Mouse (Mus musculus) stomach, embryonic 15.5 days (tissue): Measurements from ENCODE around the gene Zfp618. TPM values are rescaled to one million over a fixed set of nuclear protein-coding genes. Genes with fewer than 3 reads are reported as not detected.
A peak's percentile ranks its signal among the peaks of the same experiment; 100 is the strongest.

Experiments used
- ATAC-seq: fragments of 200-750 bp; cut with Nextera tagmentation; 2 replicates; pipeline ENCODE4 v1.8.0; 2017; ENCODE audit warnings: low read depth, moderate number of reproducible peaks, moderate TSS enrichment; ENCODE audit not compliant: insufficient read depth, low FRiP score
- H3K27ac ChIP-seq: fragments of 300-500 bp; sonication (generic); 2 replicates; pipeline ENCODE4 v1.5.1; 2015; ENCODE audit warnings: mild to moderate bottlenecking, inconsistent platforms
- H3K27me3 ChIP-seq: fragments of 300-500 bp; sonication (generic); replicated peaks from 2 replicates; pipeline ENCODE4 v1.6.1; 2015; ENCODE audit warnings: inconsistent platforms
- H3K36me3 ChIP-seq: fragments of 300-500 bp; sonication (generic); 2 replicates; pipeline ENCODE4 v1.6.1; 2015; ENCODE audit warnings: inconsistent platforms
- H3K4me1 ChIP-seq: fragments of 300-500 bp; sonication (generic); 2 replicates; pipeline ENCODE4 v1.6.1; 2015; ENCODE audit warnings: inconsistent platforms
- H3K4me2 ChIP-seq: fragments of 300-500 bp; sonication (generic); 2 replicates; pipeline ENCODE4 v1.6.1; 2015; ENCODE audit warnings: mild to moderate bottlenecking, inconsistent platforms
- H3K4me3 ChIP-seq: fragments of 300-500 bp; sonication (generic); replicated peaks from 2 replicates; pipeline ENCODE4 v1.5.1; 2015; ENCODE audit warnings: inconsistent platforms
- H3K9ac ChIP-seq: fragments of 300-500 bp; sonication (generic); 2 replicates; pipeline ENCODE4 v1.6.1; 2015; ENCODE audit warnings: inconsistent platforms
- H3K9me3 ChIP-seq: fragments of 300-500 bp; sonication (generic); 2 replicates; pipeline ENCODE4 v1.6.1; 2016; ENCODE audit warnings: inconsistent platforms
- WGBS: fragments of 180-500 bp; shearing (Covaris S2); methylation state at CpG from one replicate; pipeline ENCODE4 v1.1.7; 2015; 5-methylcytosine and 5-hydroxymethylcytosine counted together
- polyA plus RNA-seq: library from polyadenylated mRNA; unstranded; fragments of >200 nt; fragmentation: Nextera tagmentation; extraction: Ambion mirVana; gene quantifications from 2 replicates; pipeline ENCODE4 v1.2.1, GENCODE M21; 2015

Zfp618 gene
- polyA plus RNA-seq, 1 experiment from 2014 or later: 17.0 TPM

DNA sequence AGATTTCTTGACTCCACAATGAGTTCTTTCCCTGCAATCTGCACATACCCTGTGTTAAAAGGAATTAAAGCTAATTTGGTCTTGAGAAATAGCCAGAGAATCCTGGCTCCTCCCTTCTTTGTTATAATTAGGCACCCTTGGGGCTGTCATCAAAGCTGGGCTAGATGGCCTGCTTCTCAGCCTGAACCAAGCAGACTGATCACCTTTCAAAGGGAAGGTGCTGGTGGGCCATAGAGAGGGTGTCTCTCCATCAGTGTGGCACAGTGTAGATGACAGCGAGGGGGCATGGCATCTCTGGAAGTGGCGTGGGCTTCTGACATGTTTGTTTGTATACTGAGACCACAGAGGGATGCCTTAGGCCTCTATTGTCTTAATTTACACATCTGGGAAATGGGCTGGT lies 9.5 kb downstream of the Zfp618 start:
- Histone ChIP-seq H3K9ac (no peak overlapping the region), H3K27me3 (no peaks in the 10 kb centered on the region), H3K27ac (no peak overlapping the region), H3K9me3 (no peaks in the 10 kb centered on the region), H3K4me2 (no peak overlapping the region), H3K4me3 (no peak overlapping the region), H3K36me3 (no peaks in the 10 kb centered on the region), H3K4me1 (peaks cover 30% of the 10 kb centered on the region)
- WGBS: 83% methylated on average over 2 of the region's 2 CpGs
- ATAC-seq: no peak

DNA sequence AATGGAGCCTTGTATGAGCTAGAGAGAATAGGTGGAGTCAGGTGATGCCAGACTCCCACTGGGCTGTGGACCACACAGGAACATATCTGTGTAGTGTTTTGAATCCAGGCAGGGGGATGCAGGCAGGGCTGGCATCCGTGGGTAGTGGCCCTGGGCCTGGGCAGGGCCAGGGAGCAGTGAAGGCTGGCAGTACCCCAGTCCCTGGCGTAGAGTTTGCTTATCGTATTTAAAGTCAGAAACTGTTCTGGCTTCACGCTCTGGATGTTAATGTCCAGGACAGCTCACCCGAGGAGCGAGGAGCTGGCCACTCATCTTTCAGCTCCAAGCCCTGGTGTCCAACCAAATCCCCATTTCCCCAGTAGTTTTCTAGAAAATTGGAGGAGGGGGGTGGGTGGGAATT lies 10.2 kb downstream of the Zfp618 start:
- Histone ChIP-seq H3K27me3 (no peaks in the 10 kb centered on the region), H3K4me3 (no peak overlapping the region), H3K4me2 (no peak overlapping the region), H3K36me3 (no peaks in the 10 kb centered on the region), H3K4me1 (peaks cover 25% of the 10 kb centered on the region), H3K27ac (no peak overlapping the region), H3K9me3 (no peaks in the 10 kb centered on the region), H3K9ac (no peak overlapping the region)
- WGBS: 64% methylated on average over 6 of the region's 6 CpGs
- ATAC-seq: no peak

DNA sequence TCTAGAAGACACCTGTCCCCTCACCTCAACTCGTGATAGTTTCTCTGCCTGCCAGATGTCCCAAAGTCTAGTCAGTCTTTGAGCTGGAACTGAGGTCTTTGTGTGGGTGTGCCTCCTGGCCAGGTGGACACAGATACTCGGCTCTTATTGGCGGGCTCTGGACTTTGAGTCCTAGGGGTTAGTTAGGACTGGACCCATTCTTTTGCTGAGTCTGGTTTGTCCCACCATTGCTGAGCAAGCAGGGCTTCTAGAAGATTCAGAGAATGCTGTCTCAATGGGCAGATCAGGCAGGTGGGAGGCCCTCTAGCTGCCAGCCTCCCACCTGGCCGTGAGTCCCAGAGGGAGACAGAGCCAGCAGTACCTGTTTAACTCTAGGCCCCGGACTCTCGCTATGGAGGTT lies 12.1 kb downstream of the Zfp618 start:
- Histone ChIP-seq H3K4me2 (no peak overlapping the region), H3K4me3 (no peak overlapping the region), H3K9me3 (no peaks in the 10 kb centered on the region), H3K27ac (no peak overlapping the region), H3K9ac (no peak overlapping the region), H3K4me1 (peaks cover 22% of the 10 kb centered on the region), H3K27me3 (no peaks in the 10 kb centered on the region), H3K36me3 (no peaks in the 10 kb centered on the region)
- 69% methylated on average over 6 of the region's 6 CpGs for WGBS
- no peak for ATAC-seq

DNA sequence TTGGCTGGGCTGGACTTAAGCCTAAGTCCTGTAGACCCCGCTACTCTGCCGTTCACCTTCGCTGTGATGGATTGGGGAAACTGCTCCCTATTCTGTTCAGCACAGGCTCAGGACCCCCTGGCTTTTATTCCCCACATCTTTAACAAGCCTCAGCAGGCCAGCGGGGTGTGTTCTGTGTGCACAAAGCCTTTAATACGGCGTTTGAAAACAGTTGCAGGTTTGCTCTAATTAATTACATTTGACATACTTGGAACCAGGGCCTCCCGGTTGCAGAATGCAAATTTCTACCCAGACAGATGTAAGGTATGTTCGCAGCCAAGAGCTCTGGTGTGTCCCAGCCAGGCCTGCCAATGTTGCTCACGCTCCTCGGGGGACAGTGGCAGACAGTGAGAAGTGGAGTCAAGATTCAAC lies 13.1 kb downstream of the Zfp618 start:
- Histone ChIP-seq H3K27ac (peak overlapping the region; percentile 54; the same call in 1 of the 2 replicates), H3K9ac (no peak overlapping the region), H3K4me3 (no peak overlapping the region), H3K27me3 (no peaks in the 10 kb centered on the region), H3K4me2 (no peak overlapping the region), H3K4me1 (peaks cover 18% of the 10 kb centered on the region), H3K36me3 (no peaks in the 10 kb centered on the region), H3K9me3 (no peaks in the 10 kb centered on the region)
- WGBS: 41% methylated on average over 10 of the region's 10 CpGs
- no peak for ATAC-seq

DNA sequence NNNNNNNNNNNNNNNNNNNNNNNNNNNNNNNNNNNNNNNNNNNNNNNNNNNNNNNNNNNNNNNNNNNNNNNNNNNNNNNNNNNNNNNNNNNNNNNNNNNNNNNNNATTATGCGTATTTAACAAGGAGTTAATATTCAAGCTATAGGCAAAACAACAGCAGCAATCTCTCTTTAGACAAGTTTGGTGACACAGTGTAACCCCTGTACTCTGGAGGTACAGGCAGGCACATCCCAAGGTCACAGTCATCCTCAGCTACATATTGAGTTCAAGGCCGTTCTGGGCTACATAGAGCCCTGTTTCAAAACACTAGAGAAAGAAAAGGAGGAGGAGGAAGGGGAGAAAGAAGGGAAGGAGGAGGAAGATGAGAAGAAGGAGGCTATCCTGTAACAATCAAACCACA lies 16.2 kb downstream of the Zfp618 start:
- no peak overlapping the region for H3K4me3 ChIP-seq
- H3K27ac ChIP-seq: no peak overlapping the region
- no peak for ATAC-seq
- no peak overlapping the region for H3K4me2 ChIP-seq
- peaks cover 18% of the 10 kb centered on the region for H3K4me1 ChIP-seq
- H3K9me3 ChIP-seq: no peaks in the 10 kb centered on the region
- H3K36me3 ChIP-seq: no peaks in the 10 kb centered on the region
- H3K27me3 ChIP-seq: no peaks in the 10 kb centered on the region
- H3K9ac ChIP-seq: no peak overlapping the region
- 80% methylated on average over 2 of the region's 2 CpGs for WGBS

DNA sequence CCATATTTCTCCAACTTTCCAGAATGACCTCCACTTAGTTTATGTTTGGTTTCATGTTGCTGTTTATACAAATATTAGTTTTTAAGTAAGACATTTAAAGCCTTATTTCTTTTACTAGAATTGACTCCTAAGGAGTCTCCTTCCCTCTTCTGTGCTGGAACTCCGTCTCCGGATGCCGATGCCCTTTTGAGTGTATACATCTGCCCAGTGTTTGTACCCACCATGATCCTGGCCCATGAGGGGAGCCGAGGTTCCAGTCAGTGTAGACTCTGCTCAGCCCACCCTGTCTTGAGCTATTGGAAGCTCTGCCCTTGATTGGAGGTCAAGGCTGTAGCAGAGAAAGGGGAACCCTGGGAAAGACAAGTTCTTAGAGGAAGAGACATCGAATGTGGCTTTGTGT lies 18.2 kb downstream of the Zfp618 start:
- peaks cover 9% of the 10 kb centered on the region for H3K4me1 ChIP-seq
- no peaks in the 10 kb centered on the region for H3K27me3 ChIP-seq
- H3K9me3 ChIP-seq: no peaks in the 10 kb centered on the region
- H3K9ac ChIP-seq: no peak overlapping the region
- H3K4me3 ChIP-seq: no peak overlapping the region
- H3K4me2 ChIP-seq: no peak overlapping the region
- H3K36me3 ChIP-seq: no peaks in the 10 kb centered on the region
- 92% methylated on average over 5 of the region's 5 CpGs for WGBS
- no peak overlapping the region for H3K27ac ChIP-seq
- ATAC-seq: no peak

DNA sequence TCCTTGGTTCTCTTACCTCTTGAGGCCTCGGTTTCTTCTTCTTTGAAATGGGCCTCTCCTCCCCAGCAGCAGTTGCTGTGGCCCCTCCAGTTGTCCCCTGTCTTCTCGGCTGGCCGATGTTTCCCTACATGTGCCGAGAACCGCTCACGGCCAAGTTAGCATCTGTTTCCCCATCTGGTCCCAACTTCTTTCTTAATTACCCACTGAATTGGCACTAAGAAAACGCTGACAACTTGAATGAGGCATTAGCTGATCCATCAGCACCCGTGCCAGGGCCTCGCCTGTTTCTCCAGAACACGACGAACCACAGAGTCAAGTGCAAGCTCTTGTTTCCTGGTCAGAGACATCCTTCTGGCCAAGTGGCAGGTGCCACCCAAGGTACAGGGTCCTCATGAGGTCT lies 26.0 kb downstream of the Zfp618 start:
- no peaks in the 10 kb centered on the region for H3K36me3 ChIP-seq
- H3K4me1 ChIP-seq: no peaks in the 10 kb centered on the region
- ATAC-seq: no peak
- H3K4me3 ChIP-seq: no peak overlapping the region
- no peak overlapping the region for H3K9ac ChIP-seq
- 85% methylated on average over 11 of the region's 11 CpGs for WGBS
- H3K27me3 ChIP-seq: no peaks in the 10 kb centered on the region
- no peaks in the 10 kb centered on the region for H3K9me3 ChIP-seq
- H3K4me2 ChIP-seq: no peak overlapping the region
- H3K27ac ChIP-seq: no peak overlapping the region

DNA sequence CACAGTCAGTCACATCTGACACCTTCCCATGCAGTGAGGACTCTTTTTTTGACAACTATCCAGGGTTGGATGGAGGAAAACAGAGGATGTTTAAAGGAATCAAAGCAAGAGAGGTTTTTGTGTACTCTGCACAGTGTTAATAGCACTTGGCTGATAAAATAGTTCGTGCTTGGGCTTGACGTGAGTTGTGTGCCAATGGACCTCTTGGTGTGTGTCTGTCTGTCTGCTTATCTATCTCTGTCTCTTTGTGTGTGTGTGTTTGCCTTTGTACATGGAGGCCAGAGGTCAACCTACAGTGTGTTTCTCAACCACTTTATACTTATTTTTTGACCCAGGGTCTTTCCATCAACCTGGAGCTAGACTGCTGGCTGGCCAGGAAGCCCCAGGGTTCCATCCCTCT lies 27.8 kb downstream of the Zfp618 start:
- Histone ChIP-seq H3K27me3 (no peaks in the 10 kb centered on the region), H3K36me3 (no peaks in the 10 kb centered on the region), H3K9ac (no peak overlapping the region), H3K9me3 (no peaks in the 10 kb centered on the region), H3K4me3 (no peak overlapping the region), H3K4me1 (peaks cover 7% of the 10 kb centered on the region), H3K27ac (no peak overlapping the region), H3K4me2 (no peak overlapping the region)
- 0 out of 2 replicates have a peak, but pooled peaks have one; percentile 22 for ATAC-seq
- WGBS: 44% methylated on average over 2 of the region's 2 CpGs

DNA sequence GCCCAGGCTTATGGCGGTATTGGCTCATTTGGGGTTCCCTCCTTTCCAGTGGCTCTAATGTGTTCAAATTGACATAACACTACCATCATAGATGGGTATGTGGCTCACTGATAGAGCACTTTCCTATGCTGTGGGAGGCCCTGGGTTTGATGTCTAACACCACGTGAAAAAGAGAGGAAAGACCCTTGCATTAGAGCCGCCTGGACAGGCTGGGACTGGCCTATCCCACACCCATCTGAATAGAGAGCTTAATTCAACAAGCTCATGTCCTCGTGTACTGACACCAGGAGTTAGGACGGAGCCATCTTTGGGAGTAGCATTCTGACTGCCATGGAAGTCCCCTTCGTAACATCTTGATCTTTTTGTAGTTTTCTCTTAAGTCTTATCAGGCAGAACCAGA lies 32.2 kb downstream of the Zfp618 start:
- Histone ChIP-seq H3K4me3 (no peak overlapping the region), H3K4me2 (no peak overlapping the region), H3K27me3 (no peaks in the 10 kb centered on the region), H3K9me3 (no peaks in the 10 kb centered on the region), H3K4me1 (peaks cover 34% of the 10 kb centered on the region), H3K36me3 (no peaks in the 10 kb centered on the region), H3K27ac (peak overlapping the region; percentile 77), H3K9ac (no peak overlapping the region)
- ATAC-seq: no peak
- WGBS: 80% methylated on average over 6 of the region's 6 CpGs

DNA sequence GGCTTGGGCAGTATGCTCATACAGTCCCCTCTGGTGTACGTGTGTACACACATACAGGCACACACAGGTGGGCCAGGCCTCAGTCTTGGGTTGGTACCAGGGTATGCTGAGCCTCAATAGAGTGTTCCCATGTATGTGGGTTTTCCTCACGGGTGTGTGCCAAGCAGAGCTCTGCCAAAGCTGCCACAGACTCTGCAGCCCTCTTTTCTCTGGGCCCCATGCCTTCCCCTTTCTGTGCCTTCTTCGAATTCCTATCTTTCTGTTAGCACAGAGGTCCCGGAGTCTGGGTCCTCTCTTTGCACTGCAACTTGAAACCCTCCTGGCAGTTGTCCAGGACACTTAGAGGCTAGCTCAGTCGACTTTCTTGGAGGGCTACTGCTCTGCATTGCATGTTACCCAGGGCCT lies 33.1 kb downstream of the Zfp618 start:
- WGBS: 22% methylated on average over 5 of the region's 5 CpGs
- Histone ChIP-seq H3K27me3 (no peaks in the 10 kb centered on the region), H3K9ac (no peak overlapping the region), H3K4me2 (peak overlapping the region; percentile 16), H3K4me3 (no peak overlapping the region), H3K27ac (peak overlapping the region; percentile 77), H3K9me3 (no peaks in the 10 kb centered on the region), H3K4me1 (peaks cover 34% of the 10 kb centered on the region), H3K36me3 (no peaks in the 10 kb centered on the region)
- ATAC-seq: peak; percentile 44; the same call in 1 of the 2 replicates

DNA sequence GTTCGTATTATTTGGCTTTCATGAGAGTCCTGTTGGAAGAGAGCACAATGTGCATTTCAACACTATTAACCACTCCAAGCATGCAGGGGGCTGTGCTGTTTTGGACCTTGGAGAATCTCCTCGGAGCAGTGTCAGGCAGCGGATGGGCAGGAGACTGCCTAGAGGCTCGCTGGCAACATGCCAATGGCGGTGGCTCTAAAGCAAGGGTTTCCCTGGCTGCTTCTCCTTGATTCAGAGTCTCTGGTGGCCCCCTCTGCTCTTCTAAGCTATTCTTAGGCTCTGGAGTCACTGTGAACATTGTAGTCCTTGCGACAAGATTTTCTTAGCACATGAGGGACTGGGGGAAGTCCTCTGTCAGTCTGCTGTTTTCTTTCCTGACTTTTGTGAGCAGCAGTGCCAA lies 33.5 kb downstream of the Zfp618 start:
- Histone ChIP-seq H3K27me3 (no peaks in the 10 kb centered on the region), H3K4me2 (no peak overlapping the region), H3K4me3 (no peak overlapping the region), H3K4me1 (peaks cover 34% of the 10 kb centered on the region), H3K36me3 (no peaks in the 10 kb centered on the region), H3K9ac (no peak overlapping the region), H3K27ac (peak overlapping the region; percentile 77), H3K9me3 (no peaks in the 10 kb centered on the region)
- WGBS: 33% methylated on average over 6 of the region's 6 CpGs
- ATAC-seq: peak; percentile 13; the same call in 1 of the 2 replicates

DNA sequence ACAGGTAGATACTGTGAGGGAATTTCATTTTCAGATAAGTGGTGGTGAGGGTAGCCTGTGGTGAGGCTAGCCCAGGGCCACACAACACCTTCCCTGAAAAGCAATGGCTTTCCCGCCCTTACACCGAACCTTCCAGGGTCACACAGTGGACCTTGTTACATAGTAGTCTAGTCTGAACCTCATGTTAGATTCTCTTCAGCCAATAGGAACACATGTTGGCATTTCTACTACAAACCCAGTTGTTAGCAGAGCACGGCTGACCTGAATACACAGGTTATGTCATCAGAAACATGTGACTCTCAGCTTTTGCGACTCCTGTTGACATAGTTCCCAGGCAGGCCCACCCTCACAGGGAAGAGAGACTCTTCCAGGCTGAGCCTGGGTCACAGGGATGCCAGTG lies 33.9 kb downstream of the Zfp618 start:
- H3K9me3 ChIP-seq: no peaks in the 10 kb centered on the region
- no peaks in the 10 kb centered on the region for H3K27me3 ChIP-seq
- peaks cover 34% of the 10 kb centered on the region for H3K4me1 ChIP-seq
- WGBS: 60% methylated on average over 4 of the region's 4 CpGs
- no peak overlapping the region for H3K4me3 ChIP-seq
- no peak overlapping the region for H3K9ac ChIP-seq
- peak; percentile 23; the same call in 1 of the 2 replicates for ATAC-seq
- H3K4me2 ChIP-seq: no peak overlapping the region
- no peaks in the 10 kb centered on the region for H3K36me3 ChIP-seq
- H3K27ac ChIP-seq: peak overlapping the region; percentile 77

DNA sequence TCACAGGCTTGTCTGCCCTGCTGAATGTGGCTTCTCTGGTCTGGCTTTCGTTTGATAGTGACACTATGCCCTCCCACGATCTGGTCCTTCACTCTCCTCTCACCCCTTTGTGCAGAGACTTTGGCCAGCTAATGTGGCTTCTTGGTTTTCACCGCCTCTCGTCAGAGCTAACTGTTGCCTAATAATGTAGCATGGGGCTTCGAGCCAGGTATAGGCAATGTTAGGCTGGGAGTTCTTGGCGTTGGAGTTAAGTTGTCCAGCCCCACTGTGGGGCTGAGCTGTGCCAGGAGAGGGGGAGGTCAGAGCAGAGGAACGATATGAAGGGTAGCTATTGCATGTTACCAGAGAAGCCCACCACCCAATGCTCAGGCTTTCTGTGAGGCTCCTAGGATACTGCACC lies 34.5 kb downstream of the Zfp618 start:
- H3K27me3 ChIP-seq: no peaks in the 10 kb centered on the region
- H3K9me3 ChIP-seq: no peaks in the 10 kb centered on the region
- WGBS: 68% methylated on average over 7 of the region's 7 CpGs
- H3K4me3 ChIP-seq: no peak overlapping the region
- no peak for ATAC-seq
- H3K27ac ChIP-seq: 0 out of 2 replicates have a peak overlapping the region, but pooled peaks have one; percentile 6
- H3K4me2 ChIP-seq: no peak overlapping the region
- H3K9ac ChIP-seq: no peak overlapping the region
- peaks cover 34% of the 10 kb centered on the region for H3K4me1 ChIP-seq
- H3K36me3 ChIP-seq: no peaks in the 10 kb centered on the region
